ENCODE assay signal across 29 mouse cellular contexts in the genomic region with DNA sequence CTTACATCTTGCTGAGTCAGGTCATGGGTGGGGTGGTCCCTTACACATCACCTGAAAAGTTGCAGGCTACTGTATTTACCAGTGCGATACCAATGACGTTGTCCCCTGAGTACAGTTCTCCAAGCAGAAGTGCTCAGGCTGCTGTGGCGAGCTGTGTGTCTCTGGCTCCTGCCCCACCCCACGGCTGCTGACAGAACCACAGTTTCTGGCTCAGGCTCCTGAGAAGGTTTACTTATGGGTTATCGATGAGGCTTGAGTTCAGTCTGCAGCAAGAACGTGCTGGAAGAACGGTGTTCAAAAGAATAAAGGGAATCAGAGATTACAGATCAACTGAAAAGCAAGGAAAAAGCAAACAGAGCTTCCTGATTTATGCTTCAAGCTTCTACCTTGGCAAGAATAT. TPM values are rescaled to one million over a fixed set of nuclear protein-coding genes. Genes with fewer than 3 reads are reported as not detected.
"Had no signal": no experiment of that assay in that cellular context is flagged by ENCODE, and none has a peak within 500 bp of the region (broad histone marks: within the 10 kb centered on the region; RNA-seq: fewer than 3 reads in every experiment).

No protein-coding gene starts in this region.

- H3K9ac ChIP-seq: limb, embryonic 13.5 days; liver, embryonic 13.5 days; lung, embryonic 14.5 days; midbrain, embryonic 13.5 days; neural tube, embryonic 12.5 days; neural tube, embryonic 15.5 days; stomach, embryonic 15.5 days had no signal

- H3K4me3 ChIP-seq: limb, embryonic 10.5 days; limb, embryonic 13.5 days; liver, embryonic 13.5 days; megakaryocyte, embryonic 14.5 days; midbrain, embryonic 10.5 days; midbrain, embryonic 13.5 days; neural tube, embryonic 12.5 days; neural tube, embryonic 15.5 days; stomach, embryonic 15.5 days had no signal

- H3K9me3 ChIP-seq: limb, embryonic 10.5 days; limb, embryonic 13.5 days; liver, embryonic 13.5 days; megakaryocyte, embryonic 14.5 days; midbrain, embryonic 10.5 days; midbrain, embryonic 13.5 days; neural tube, embryonic 12.5 days; neural tube, embryonic 15.5 days; stomach, embryonic 15.5 days had no signal

- H3K4me1 ChIP-seq: limb, embryonic 10.5 days; limb, embryonic 13.5 days; liver, embryonic 13.5 days; midbrain, embryonic 10.5 days; midbrain, embryonic 13.5 days; neural tube, embryonic 12.5 days; neural tube, embryonic 15.5 days; stomach, embryonic 15.5 days had no signal

- H3K4me2 ChIP-seq: limb, embryonic 13.5 days; liver, embryonic 13.5 days; lung, embryonic 14.5 days; midbrain, embryonic 13.5 days; neural tube, embryonic 12.5 days; neural tube, embryonic 15.5 days; stomach, embryonic 15.5 days had no signal

- DNase-seq: kidney, adult 2 months; kidney, postnatal 14 days; kidney, postnatal 4 days; liver; liver, embryonic 13.5 days; lung, embryonic 14.5 days; right cerebral cortex, adult 18-20 months; right cerebral cortex, postnatal 25 days; thymus, adult 18-20 months; thymus, postnatal 4 days had no signal

- H3K27ac ChIP-seq: limb, embryonic 10.5 days; limb, embryonic 13.5 days; liver, embryonic 13.5 days; macrophage; midbrain, embryonic 10.5 days; midbrain, embryonic 13.5 days; neural tube, embryonic 12.5 days; neural tube, embryonic 15.5 days; stomach, embryonic 15.5 days had no signal

- H3K36me3 ChIP-seq: limb, embryonic 10.5 days; limb, embryonic 13.5 days; liver, embryonic 13.5 days; midbrain, embryonic 10.5 days; midbrain, embryonic 13.5 days; neural tube, embryonic 12.5 days; neural tube, embryonic 15.5 days; stomach, embryonic 15.5 days had no signal

- ATAC-seq: intestine, postnatal 0 days; lung, postnatal 0 days; midbrain, embryonic 13.5 days; midbrain, embryonic 16.5 days had no signal

- H3K27me3 ChIP-seq: limb, embryonic 13.5 days; midbrain, embryonic 13.5 days; neural tube, embryonic 12.5 days; neural tube, embryonic 15.5 days; stomach, embryonic 15.5 days had no signal

RNA-seq across cellular contexts. Expression of gene Arl14, which starts 37.0 kb away (rescaled TPM):
- total RNA-seq: layer of hippocampus, adult 18-20 months; layer of hippocampus, postnatal 14 days; left cerebral cortex, adult 8-10 months; left cerebral cortex, postnatal 25 days had no signal
- polyA plus RNA-seq: kidney, adult 2 months; limb, embryonic 10.5 days; limb, embryonic 13.5 days; liver, embryonic 13.5 days; liver, embryonic 16.5 days; macrophage; midbrain, embryonic 10.5 days; midbrain, embryonic 13.5 days; midbrain, embryonic 16.5 days; neural tube, embryonic 12.5 days; neural tube, embryonic 15.5 days; spleen, adult 2 months; testis, adult 2 months had no signal
